Mouse (Mus musculus): ENCODE measurements around the gene Dnah11. TPM values are rescaled to one million over a fixed set of nuclear protein-coding genes. Genes with fewer than 3 reads are reported as not detected.

The Dnah11 gene
- polyA plus RNA-seq, 1 experiment from 2014 or later: 0.05 TPM

DNA sequence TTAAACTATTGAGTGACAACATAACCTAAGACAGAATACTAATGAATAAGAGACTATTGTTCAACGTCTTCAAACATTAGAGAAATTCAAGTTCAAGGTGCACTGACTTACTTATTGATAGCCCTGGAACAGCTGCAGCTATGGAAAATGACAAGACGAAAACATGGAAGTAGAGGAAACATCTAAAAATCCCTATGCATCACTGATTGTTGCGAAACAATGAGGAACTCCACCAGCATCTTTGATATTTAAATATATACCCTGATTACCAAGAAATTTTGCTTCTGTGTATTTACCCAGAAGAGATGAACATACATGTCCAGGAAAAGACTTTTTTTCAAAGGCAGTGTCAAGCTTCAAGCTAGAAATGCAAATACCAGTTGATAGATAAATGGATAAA is 122.0 kb downstream of the Dnah11 start:
- Histone ChIP-seq H3K4me2 (ENCODE audit: low read depth, low read length) (no peak overlapping the region), H3K9me3 (replicated peaks; ENCODE audit: control insufficient read depth, low read length) (no peaks in the 10 kb centered on the region), H3K27ac (ENCODE audit: low read length) (no peak overlapping the region), H3K9ac (ENCODE audit: low read length) (no peak overlapping the region), H3K27me3 (ENCODE audit: control insufficient read depth, insufficient read depth, low read length) (no peaks in the 10 kb centered on the region), H3K4me1 (ENCODE audit: control insufficient read depth, insufficient read depth, low read length) (no peaks in the 10 kb centered on the region), H3K36me3 (ENCODE audit: control insufficient read depth, insufficient read depth, low read length) (no peaks in the 10 kb centered on the region), H3K4me3 (replicated peaks; ENCODE audit: low read length) (no peak overlapping the region)
- no peak for ATAC-seq (ENCODE audit: insufficient read depth, low FRiP score)
- WGBS: 71% methylated on average over 3 of the region's 3 CpGs

DNA sequence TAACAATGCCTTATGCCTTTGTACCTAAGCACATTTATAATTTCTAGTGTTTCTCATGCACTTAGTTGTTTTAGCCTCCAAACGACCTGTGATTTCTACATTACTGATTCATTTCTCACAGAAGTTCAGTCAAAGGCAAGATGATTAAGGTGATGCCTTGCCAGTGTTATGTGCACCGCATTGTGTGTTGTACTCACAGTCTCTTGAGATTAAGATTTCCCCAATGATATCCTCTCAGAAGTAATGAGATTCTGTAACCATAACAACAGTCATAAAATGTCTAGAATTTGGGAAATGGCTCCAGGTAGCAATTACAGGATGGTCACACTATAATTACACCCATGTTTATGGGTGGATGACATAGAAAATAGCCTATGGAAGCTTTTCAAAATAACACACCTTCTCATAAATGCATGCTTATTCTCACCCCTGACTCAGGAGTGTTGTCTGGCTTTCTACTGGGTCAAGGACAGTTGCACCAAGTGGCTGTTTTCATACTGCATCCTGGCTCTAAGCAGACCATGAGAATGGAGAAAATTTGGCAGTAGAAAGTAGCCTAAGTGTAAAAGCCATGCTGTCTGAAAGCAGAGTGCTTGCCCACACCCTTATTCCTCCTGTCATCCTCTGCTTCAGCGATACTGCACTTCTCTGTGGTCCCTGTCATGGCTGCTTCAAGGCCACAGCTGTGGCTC is 126.5 kb downstream of the Dnah11 start:
- H3K4me3 ChIP-seq (replicated peaks; ENCODE audit: low read length): no peak overlapping the region
- no peaks in the 10 kb centered on the region for H3K4me1 ChIP-seq (ENCODE audit: control insufficient read depth, insufficient read depth, low read length)
- no peak overlapping the region for H3K4me2 ChIP-seq (ENCODE audit: low read depth, low read length)
- H3K9me3 ChIP-seq (replicated peaks; ENCODE audit: control insufficient read depth, low read length): no peaks in the 10 kb centered on the region
- ATAC-seq (ENCODE audit: insufficient read depth, low FRiP score): no peak
- no peaks in the 10 kb centered on the region for H3K36me3 ChIP-seq (ENCODE audit: control insufficient read depth, insufficient read depth, low read length)
- H3K9ac ChIP-seq (ENCODE audit: low read length): no peak overlapping the region
- H3K27me3 ChIP-seq (ENCODE audit: control insufficient read depth, insufficient read depth, low read length): no peaks in the 10 kb centered on the region
- H3K27ac ChIP-seq (ENCODE audit: low read length): no peak overlapping the region
- WGBS: 69% methylated on average over 3 of the region's 3 CpGs

DNA sequence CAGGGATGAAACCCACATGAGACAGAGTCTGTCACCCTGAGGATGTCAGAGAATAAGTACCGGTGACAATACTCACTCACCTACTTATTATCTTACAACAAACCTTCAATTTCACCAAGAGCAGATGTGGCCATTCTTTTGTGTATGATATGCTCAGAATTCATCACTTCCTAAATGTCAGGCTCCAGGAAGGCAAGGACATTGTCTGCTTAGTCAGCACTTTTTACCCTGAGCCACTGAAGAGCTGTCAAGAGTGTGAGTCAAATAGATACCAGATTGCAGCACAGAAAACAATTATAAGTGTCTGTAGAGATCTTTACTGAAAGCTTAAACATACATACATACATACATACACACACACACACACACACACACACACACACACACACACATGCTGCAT is 127.2 kb downstream of the Dnah11 start:
- Histone ChIP-seq H3K27me3 (ENCODE audit: control insufficient read depth, insufficient read depth, low read length) (no peaks in the 10 kb centered on the region), H3K4me1 (ENCODE audit: control insufficient read depth, insufficient read depth, low read length) (no peaks in the 10 kb centered on the region), H3K36me3 (ENCODE audit: control insufficient read depth, insufficient read depth, low read length) (no peaks in the 10 kb centered on the region), H3K9me3 (replicated peaks; ENCODE audit: control insufficient read depth, low read length) (no peaks in the 10 kb centered on the region), H3K9ac (ENCODE audit: low read length) (no peak overlapping the region), H3K4me3 (replicated peaks; ENCODE audit: low read length) (no peak overlapping the region), H3K27ac (ENCODE audit: low read length) (no peak overlapping the region), H3K4me2 (ENCODE audit: low read depth, low read length) (no peak overlapping the region)
- WGBS: 88% methylated on average over 1 of the region's 1 CpGs
- no peak for ATAC-seq (ENCODE audit: insufficient read depth, low FRiP score)

- Histone ChIP-seq H3K9ac (ENCODE audit: low read length) (no peak overlapping the region), H3K36me3 (ENCODE audit: control insufficient read depth, insufficient read depth, low read length) (no peaks in the 10 kb centered on the region), H3K4me1 (ENCODE audit: control insufficient read depth, insufficient read depth, low read length) (no peaks in the 10 kb centered on the region), H3K4me2 (ENCODE audit: low read depth, low read length) (no peak overlapping the region), H3K27me3 (ENCODE audit: control insufficient read depth, insufficient read depth, low read length) (no peaks in the 10 kb centered on the region), H3K4me3 (replicated peaks; ENCODE audit: low read length) (no peak overlapping the region), H3K27ac (ENCODE audit: low read length) (no peak overlapping the region), H3K9me3 (replicated peaks; ENCODE audit: control insufficient read depth, low read length) (no peaks in the 10 kb centered on the region)
- 54% methylated on average over 4 of the region's 4 CpGs for WGBS
- ATAC-seq (ENCODE audit: insufficient read depth, low FRiP score): no peak
These were observed 130.1 kb downstream of the Dnah11 start for GRCm38 (mm10) chr12:118068785-118069184.

DNA sequence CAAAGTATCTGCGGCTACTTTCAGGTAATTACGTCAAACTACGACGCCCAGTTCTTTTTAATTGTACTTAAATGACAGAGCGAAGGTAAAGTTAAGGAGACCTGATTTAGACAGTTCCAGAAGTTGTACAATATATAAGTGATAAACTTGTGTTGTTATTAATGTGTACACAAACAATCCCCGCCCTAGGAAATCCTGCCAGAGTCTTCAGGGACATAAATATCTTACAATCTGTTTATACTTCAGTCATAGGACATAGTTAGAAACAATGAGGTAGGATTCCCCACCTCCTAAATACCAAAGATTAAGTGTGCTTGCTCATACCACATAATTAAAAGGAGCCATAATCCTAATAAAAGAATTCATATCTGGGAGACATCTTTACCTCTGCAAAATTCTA is 136.5 kb downstream of the Dnah11 start:
- no peak overlapping the region for H3K27ac ChIP-seq (ENCODE audit: low read length)
- ATAC-seq (ENCODE audit: insufficient read depth, low FRiP score): no peak
- no peak overlapping the region for H3K4me3 ChIP-seq (replicated peaks; ENCODE audit: low read length)
- H3K4me2 ChIP-seq (ENCODE audit: low read depth, low read length): no peak overlapping the region
- no peaks in the 10 kb centered on the region for H3K4me1 ChIP-seq (ENCODE audit: control insufficient read depth, insufficient read depth, low read length)
- H3K9ac ChIP-seq (ENCODE audit: low read length): no peak overlapping the region
- no peaks in the 10 kb centered on the region for H3K9me3 ChIP-seq (replicated peaks; ENCODE audit: control insufficient read depth, low read length)
- 86% methylated on average over 6 of the region's 6 CpGs for WGBS
- no peaks in the 10 kb centered on the region for H3K36me3 ChIP-seq (ENCODE audit: control insufficient read depth, insufficient read depth, low read length)
- no peaks in the 10 kb centered on the region for H3K27me3 ChIP-seq (ENCODE audit: control insufficient read depth, insufficient read depth, low read length)

DNA sequence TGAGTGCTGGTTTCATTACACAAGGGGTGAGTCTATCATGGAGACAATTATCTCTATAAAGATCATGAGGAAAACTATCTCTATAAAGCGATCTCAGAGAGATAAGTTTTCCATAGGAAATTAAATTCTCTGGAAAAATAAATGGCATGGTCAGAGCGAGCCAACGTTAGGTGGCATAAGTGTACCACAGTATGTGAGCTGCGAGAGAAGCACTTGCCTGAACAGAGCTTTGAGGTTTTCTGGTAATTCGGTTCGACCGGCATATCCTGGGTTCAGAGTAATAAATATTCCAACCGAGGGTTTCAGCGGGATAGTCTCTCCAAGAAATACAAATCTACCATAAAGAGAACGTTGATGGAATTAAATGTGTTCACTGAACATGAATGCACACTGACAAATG is 142.0 kb downstream of the Dnah11 start:
- 77% methylated on average over 10 of the region's 10 CpGs for WGBS
- ATAC-seq (ENCODE audit: insufficient read depth, low FRiP score): no peak
- Histone ChIP-seq H3K9me3 (replicated peaks; ENCODE audit: control insufficient read depth, low read length) (no peaks in the 10 kb centered on the region), H3K36me3 (ENCODE audit: control insufficient read depth, insufficient read depth, low read length) (no peaks in the 10 kb centered on the region), H3K27ac (ENCODE audit: low read length) (no peak overlapping the region), H3K27me3 (ENCODE audit: control insufficient read depth, insufficient read depth, low read length) (no peaks in the 10 kb centered on the region), H3K9ac (ENCODE audit: low read length) (no peak overlapping the region), H3K4me2 (ENCODE audit: low read depth, low read length) (no peak overlapping the region), H3K4me3 (replicated peaks; ENCODE audit: low read length) (no peak overlapping the region), H3K4me1 (ENCODE audit: control insufficient read depth, insufficient read depth, low read length) (no peaks in the 10 kb centered on the region)

GRCm38 (mm10) chr12:118045381-118045780 is 153.5 kb downstream of the Dnah11 start:
- H3K4me2 ChIP-seq (ENCODE audit: low read depth, low read length): no peak overlapping the region
- H3K27me3 ChIP-seq (ENCODE audit: control insufficient read depth, insufficient read depth, low read length): no peaks in the 10 kb centered on the region
- H3K4me3 ChIP-seq (replicated peaks; ENCODE audit: low read length): no peak overlapping the region
- no peak overlapping the region for H3K9ac ChIP-seq (ENCODE audit: low read length)
- ATAC-seq (ENCODE audit: insufficient read depth, low FRiP score): no peak
- no peaks in the 10 kb centered on the region for H3K9me3 ChIP-seq (replicated peaks; ENCODE audit: control insufficient read depth, low read length)
- H3K4me1 ChIP-seq (ENCODE audit: control insufficient read depth, insufficient read depth, low read length): no peaks in the 10 kb centered on the region
- WGBS: 82% methylated on average over 4 of the region's 4 CpGs
- H3K36me3 ChIP-seq (ENCODE audit: control insufficient read depth, insufficient read depth, low read length): no peaks in the 10 kb centered on the region
- H3K27ac ChIP-seq (ENCODE audit: low read length): no peak overlapping the region

- Histone ChIP-seq H3K9ac (ENCODE audit: low read length) (no peak overlapping the region), H3K4me3 (replicated peaks; ENCODE audit: low read length) (no peak overlapping the region), H3K4me2 (ENCODE audit: low read depth, low read length) (no peak overlapping the region), H3K36me3 (ENCODE audit: control insufficient read depth, insufficient read depth, low read length) (no peaks in the 10 kb centered on the region), H3K4me1 (ENCODE audit: control insufficient read depth, insufficient read depth, low read length) (no peaks in the 10 kb centered on the region), H3K27ac (ENCODE audit: low read length) (no peak overlapping the region), H3K9me3 (replicated peaks; ENCODE audit: control insufficient read depth, low read length) (no peaks in the 10 kb centered on the region), H3K27me3 (ENCODE audit: control insufficient read depth, insufficient read depth, low read length) (no peaks in the 10 kb centered on the region)
- ATAC-seq (ENCODE audit: insufficient read depth, low FRiP score): no peak
- 96% methylated on average over 1 of the region's 1 CpGs for WGBS
These were observed 155.7 kb downstream of the Dnah11 start for GRCm38 (mm10) chr12:118043130-118043647.

DNA sequence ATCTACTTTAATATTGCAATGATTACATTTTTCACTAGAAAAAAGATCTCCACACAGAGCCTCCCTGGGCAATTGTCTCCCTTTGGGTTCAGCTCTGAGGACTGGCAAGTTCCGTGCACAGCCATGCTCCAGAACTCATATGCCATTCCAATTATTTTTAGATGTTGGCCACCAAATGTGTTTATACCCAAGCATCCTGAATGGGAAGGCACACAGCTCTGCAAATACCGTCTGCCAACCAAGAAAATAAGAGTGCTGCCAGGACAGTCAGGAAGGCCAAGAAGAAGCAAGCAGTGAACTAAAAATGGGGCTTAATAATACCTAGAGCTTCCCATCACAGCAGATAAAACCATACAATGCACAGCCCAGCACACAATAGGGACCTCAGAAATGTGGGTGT is 156.6 kb downstream of the Dnah11 start:
- Histone ChIP-seq H3K36me3 (ENCODE audit: control insufficient read depth, insufficient read depth, low read length) (no peaks in the 10 kb centered on the region), H3K4me1 (ENCODE audit: control insufficient read depth, insufficient read depth, low read length) (no peaks in the 10 kb centered on the region), H3K9ac (ENCODE audit: low read length) (no peak overlapping the region), H3K4me2 (ENCODE audit: low read depth, low read length) (no peak overlapping the region), H3K4me3 (replicated peaks; ENCODE audit: low read length) (no peak overlapping the region), H3K27ac (ENCODE audit: low read length) (no peak overlapping the region), H3K9me3 (replicated peaks; ENCODE audit: control insufficient read depth, low read length) (no peaks in the 10 kb centered on the region), H3K27me3 (ENCODE audit: control insufficient read depth, insufficient read depth, low read length) (no peaks in the 10 kb centered on the region)
- WGBS: 85% methylated on average over 2 of the region's 2 CpGs
- no peak for ATAC-seq (ENCODE audit: insufficient read depth, low FRiP score)

Data from stomach, embryonic 16.5 days (tissue).